Mouse (Mus musculus) heart, embryonic 15.5 days (tissue): ENCODE results near the gene Aldh1a1. TPM values are rescaled to one million over a fixed set of nuclear protein-coding genes. Genes with fewer than 3 reads are reported as not detected.

ENCODE experiments used
- ATAC-seq: fragments of 200-750 bp; cut with Nextera tagmentation; replicated peaks from 2 replicates; pipeline ENCODE4 v1.8.0; 2017; ENCODE audit warnings: low read depth, moderate TSS enrichment; ENCODE audit not compliant: insufficient number of reproducible peaks, insufficient read depth, low FRiP score
- H3K27ac ChIP-seq: fragments of 300-500 bp; sonication (generic); 2 replicates; pipeline ENCODE4 v1.5.1; 2015; ENCODE audit warnings: mild to moderate bottlenecking, inconsistent platforms
- H3K27me3 ChIP-seq: fragments of 300-500 bp; sonication (generic); 2 replicates; pipeline ENCODE4 v1.6.1; 2015; ENCODE audit warnings: inconsistent platforms
- H3K36me3 ChIP-seq: fragments of 300-500 bp; sonication (generic); 2 replicates; pipeline ENCODE4 v1.6.1; 2015; ENCODE audit warnings: mild to moderate bottlenecking, inconsistent platforms
- H3K4me1 ChIP-seq: fragments of 300-500 bp; sonication (generic); replicated peaks from 2 replicates; pipeline ENCODE4 v1.6.1; 2015; ENCODE audit warnings: inconsistent platforms
- H3K4me2 ChIP-seq: fragments of 300-500 bp; sonication (generic); 2 replicates; pipeline ENCODE4 v1.6.1; 2015; ENCODE audit warnings: inconsistent platforms, mild to moderate bottlenecking, moderate library complexity
- H3K4me3 ChIP-seq: fragments of 300-500 bp; sonication (generic); 2 replicates; pipeline ENCODE4 v1.5.1; 2015; ENCODE audit warnings: mild to moderate bottlenecking, inconsistent platforms
- H3K9ac ChIP-seq: fragments of 300-500 bp; sonication (generic); 2 replicates; pipeline ENCODE4 v1.6.1; 2015; ENCODE audit warnings: mild to moderate bottlenecking, inconsistent platforms
- H3K9me3 ChIP-seq: fragments of 300-500 bp; sonication (generic); replicated peaks from 2 replicates; pipeline ENCODE4 v1.6.1; 2016; ENCODE audit warnings: inconsistent platforms
- WGBS: fragments of 180-500 bp; shearing (Covaris S2); methylation state at CpG from one replicate; pipeline ENCODE4 v1.1.7; 2015; ENCODE audit warnings: mixed read lengths; 5-methylcytosine and 5-hydroxymethylcytosine counted together
- polyA plus RNA-seq: library from polyadenylated mRNA; unstranded; fragments of >200 nt; fragmentation: Nextera tagmentation; extraction: Ambion mirVana; gene quantifications from 2 replicates; pipeline ENCODE4 v1.2.1, GENCODE M21; 2015

Aldh1a1 gene
- polyA plus RNA-seq, 1 experiment from 2014 or later, result 6.8 TPM

DNA sequence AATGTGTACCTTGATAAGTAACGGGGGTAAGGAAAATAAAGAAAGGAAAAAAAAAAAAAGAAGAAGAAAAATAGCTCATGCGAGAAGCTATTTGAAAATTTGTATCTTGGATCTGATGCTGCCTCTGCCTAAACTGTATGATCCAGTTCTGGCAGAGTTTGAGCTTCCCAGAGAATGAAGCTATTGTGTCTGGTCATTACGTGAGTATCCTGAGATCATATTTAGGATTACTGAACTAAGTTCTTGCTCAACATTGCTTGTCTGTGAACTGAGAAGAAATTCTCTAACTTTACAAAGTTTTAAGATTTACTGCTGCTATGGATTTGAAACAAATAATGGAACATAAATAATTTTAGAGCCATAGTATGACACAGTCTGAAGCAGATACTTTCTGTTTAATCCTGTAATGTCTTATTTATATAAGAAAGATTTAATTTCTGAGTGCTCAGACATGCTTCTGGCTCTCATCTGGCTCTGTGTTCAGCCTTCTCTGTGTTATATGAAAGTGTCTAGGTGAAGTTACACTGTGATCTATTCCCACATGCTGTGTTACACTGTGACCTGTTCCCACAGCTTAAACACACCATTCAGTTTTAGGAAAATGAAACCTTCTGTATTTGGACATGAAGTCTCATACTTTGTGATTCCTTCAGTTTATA, 185.3 kb downstream of the Aldh1a1 start:
- Histone ChIP-seq H3K4me3 (no peak overlapping the region), H3K36me3 (no peaks in the 10 kb centered on the region), H3K9me3 (no peaks in the 10 kb centered on the region), H3K4me2 (no peak overlapping the region), H3K4me1 (no peaks in the 10 kb centered on the region), H3K9ac (no peak overlapping the region), H3K27me3 (no peaks in the 10 kb centered on the region), H3K27ac (no peak overlapping the region)
- ATAC-seq, result no peak
- WGBS, result 68% methylated on average over 3 of the region's 3 CpGs

Other genes with a start within 250 kb of the Aldh1a1 start
- gene Anxa1, start 101.8 kb upstream of the Aldh1a1 start, polyA plus RNA-seq, result 41.5 and 57.9 TPM in 2 replicates
- gene Aldh1a7, start 234.8 kb downstream of the Aldh1a1 start, polyA plus RNA-seq, result 3.0 and 8.5 TPM in 2 replicates